Mouse (Mus musculus) midbrain, embryonic 10.5 days (tissue): Measurements from ENCODE around the gene Vmn2r90. TPM values are rescaled to one million over a fixed set of nuclear protein-coding genes. Genes with fewer than 3 reads are reported as not detected.
"Not testable (repeated sequence)": the region's sequence is repeated elsewhere in the genome, so short reads cannot be mapped to it uniquely, and the experiment has no call there.

Source experiments
- DNase-seq: peaks from one replicate; pipeline ENCODE4 v3.0.0-alpha.2; 2017; ENCODE audit warnings: low spot score
- H3K27ac ChIP-seq: fragments of 300-500 bp; sonication (generic); replicated peaks from 2 replicates; pipeline ENCODE4 v1.5.1; 2016; ENCODE audit warnings: mild to moderate bottlenecking
- H3K27me3 ChIP-seq: fragments of 300-500 bp; sonication (generic); 2 replicates; pipeline ENCODE4 v1.6.1; 2016; ENCODE audit warnings: low read depth, mild to moderate bottlenecking; ENCODE audit not compliant: poor library complexity, severe bottlenecking
- H3K36me3 ChIP-seq: fragments of 300-500 bp; sonication (generic); 2 replicates; pipeline ENCODE4 v1.6.1; 2016; ENCODE audit warnings: mild to moderate bottlenecking, moderate library complexity
- H3K4me1 ChIP-seq: fragments of 300-500 bp; sonication (generic); 2 replicates; pipeline ENCODE4 v1.6.1; 2016
- H3K4me3 ChIP-seq: fragments of 300-500 bp; sonication (generic); 2 replicates; pipeline ENCODE4 v1.5.1; 2016; ENCODE audit warnings: mild to moderate bottlenecking, moderate library complexity
- H3K9me3 ChIP-seq: fragments of 300-500 bp; sonication (generic); replicated peaks from 2 replicates; pipeline ENCODE4 v1.6.1; 2016; ENCODE audit warnings: mild to moderate bottlenecking
- WGBS: fragments of 180-500 bp; shearing (Covaris S2); methylation state at CpG from one replicate; pipeline ENCODE4 v1.1.7; 2016; 5-methylcytosine and 5-hydroxymethylcytosine counted together
- polyA plus RNA-seq: library from polyadenylated mRNA; unstranded; fragments of >200 nt; fragmentation: Nextera tagmentation; extraction: Ambion mirVana; gene quantifications from 2 replicates; pipeline ENCODE4 v1.2.1, GENCODE M21; 2016

The Vmn2r90 gene
- polyA plus RNA-seq, result not detected in 2 replicates

- H3K4me3 ChIP-seq, result no peak within 1 kb of the TSS
- DNase-seq, result no peak
- no peaks in the 10 kb centered on the region for H3K4me1 ChIP-seq
- no peaks in the 10 kb centered on the region for H3K27me3 ChIP-seq
- H3K27ac ChIP-seq, result no peak within 1 kb of the TSS
- no peaks in the 10 kb centered on the region for H3K9me3 ChIP-seq
- WGBS, result 81% methylated on average over 1 of the region's 1 CpGs
- no peaks in the 10 kb centered on the region for H3K36me3 ChIP-seq
Measured at GRCm38 (mm10) chr17:17703447-17703846, at the start of gene Vmn2r90. TSS of gene Vmn2r90 (plus strand) at chr17:17703747.

GRCm38 (mm10) chr17:17654997-17655828, 48.3 kb upstream of the Vmn2r90 start:
- peak; percentile 26 for DNase-seq
- whole genome bisulfite sequencing, result 17% methylated on average over 10 of the region's 10 CpGs
- peaks cover 2% of the 10 kb centered on the region; the same call in 1 of the 2 replicates for H3K9me3 ChIP-seq
- H3K27me3 ChIP-seq, result no peaks in the 10 kb centered on the region
- no peaks in the 10 kb centered on the region for H3K36me3 ChIP-seq
- peaks cover 17% of the 10 kb centered on the region for H3K4me1 ChIP-seq
- H3K4me3 ChIP-seq, result peak overlapping the region; percentile 24; the same call in 1 of the 2 replicates
- peak overlapping the region; percentile 55 for H3K27ac ChIP-seq

- no peaks in the 10 kb centered on the region for H3K27me3 ChIP-seq
- peaks cover 17% of the 10 kb centered on the region for H3K4me1 ChIP-seq
- no peak for DNase-seq
- H3K36me3 ChIP-seq, result no peaks in the 10 kb centered on the region
- H3K27ac ChIP-seq, result no peak overlapping the region
- H3K9me3 ChIP-seq, result peaks cover 6% of the 10 kb centered on the region; the same call in 1 of the 2 replicates
- 38% methylated on average over 2 of the region's 2 CpGs for WGBS
- H3K4me3 ChIP-seq, result no peak overlapping the region
Measured at GRCm38 (mm10) chr17:17655829-17656176, 47.7 kb upstream of the Vmn2r90 start.

GRCm38 (mm10) chr17:17678781-17679180, 24.8 kb upstream of the Vmn2r90 start:
- no peaks in the 10 kb centered on the region; the same call in 1 of the 2 replicates for H3K9me3 ChIP-seq
- DNase-seq, result no peak
- H3K36me3 ChIP-seq, result no peaks in the 10 kb centered on the region
- 90% methylated on average over 1 of the region's 1 CpGs for WGBS
- H3K4me3 ChIP-seq, result no peak overlapping the region
- no peaks in the 10 kb centered on the region for H3K27me3 ChIP-seq
- no peak overlapping the region for H3K27ac ChIP-seq
- H3K4me1 ChIP-seq, result no peaks in the 10 kb centered on the region

- Histone ChIP-seq H3K4me1 (no peaks in the 10 kb centered on the region), H3K27me3 (no peaks in the 10 kb centered on the region), H3K27ac (no peak overlapping the region), H3K4me3 (no peak overlapping the region), H3K9me3 (no peaks in the 10 kb centered on the region), H3K36me3 (no peaks in the 10 kb centered on the region)
- WGBS, result 66% methylated on average over 2 of the region's 2 CpGs
- no peak for DNase-seq
Measured at GRCm38 (mm10) chr17:17690659-17691058, 12.9 kb upstream of the Vmn2r90 start.

- 83% methylated on average over 4 of the region's 4 CpGs for WGBS
- not testable (repeated sequence) for H3K9me3 ChIP-seq, H3K4me1 ChIP-seq, H3K27ac ChIP-seq, H3K27me3 ChIP-seq, H3K4me3 ChIP-seq, H3K36me3 ChIP-seq, DNase-seq
Measured at GRCm38 (mm10) chr17:17732396-17732795, 28.8 kb downstream of the Vmn2r90 start.

GRCm38 (mm10) chr17:17738635-17739034, 35.1 kb downstream of the Vmn2r90 start:
- 95% methylated on average over 1 of the region's 1 CpGs for WGBS
- no peak overlapping the region for H3K27ac ChIP-seq
- no peak for DNase-seq

GRCm38 (mm10) chr17:17739300-17739699, 35.8 kb downstream of the Vmn2r90 start:
- not testable (repeated sequence) for H3K4me3 ChIP-seq, H3K27me3 ChIP-seq, H3K36me3 ChIP-seq, DNase-seq, H3K27ac ChIP-seq, H3K4me1 ChIP-seq
- H3K9me3 ChIP-seq, result peaks cover 13% of the 10 kb centered on the region
- 89% methylated on average over 7 of the region's 7 CpGs for WGBS

More at GRCm38 (mm10) chr17:17738635-17739034, 35.1 kb downstream of the Vmn2r90 start:
- Histone ChIP-seq H3K4me3 (no peak overlapping the region), H3K36me3 (no peaks in the 10 kb centered on the region), H3K4me1 (no peaks in the 10 kb centered on the region), H3K9me3 (peaks cover 13% of the 10 kb centered on the region), H3K27me3 (no peaks in the 10 kb centered on the region)

- H3K27me3 ChIP-seq, H3K27ac ChIP-seq, DNase-seq, H3K36me3 ChIP-seq, H3K4me1 ChIP-seq, H3K4me3 ChIP-seq: not testable (repeated sequence)
- H3K9me3 ChIP-seq, result peaks cover 13% of the 10 kb centered on the region
- WGBS, result 83% methylated on average over 5 of the region's 5 CpGs
Measured at GRCm38 (mm10) chr17:17739936-17740335, 36.4 kb downstream of the Vmn2r90 start.

GRCm38 (mm10) chr17:17741516-17741915, 38.0 kb downstream of the Vmn2r90 start:
- H3K4me3 ChIP-seq, H3K4me1 ChIP-seq, H3K27me3 ChIP-seq, H3K27ac ChIP-seq, DNase-seq, H3K36me3 ChIP-seq: not testable (repeated sequence)
- peaks cover 13% of the 10 kb centered on the region for H3K9me3 ChIP-seq

- H3K4me3 ChIP-seq, H3K36me3 ChIP-seq, H3K27me3 ChIP-seq, H3K4me1 ChIP-seq, H3K27ac ChIP-seq, H3K9me3 ChIP-seq: not testable (repeated sequence)
- peak; percentile 42 for DNase-seq
- WGBS, result 11% methylated on average over 4 of the region's 4 CpGs
Measured at GRCm38 (mm10) chr17:17749371-17749770, 45.8 kb downstream of the Vmn2r90 start.

GRCm38 (mm10) chr17:17762614-17763293, 59.2 kb downstream of the Vmn2r90 start:
- H3K4me3 ChIP-seq, result no peak overlapping the region
- 85% methylated on average over 1 of the region's 1 CpGs for WGBS

GRCm38 (mm10) chr17:17764206-17764605, 60.7 kb downstream of the Vmn2r90 start:
- no peak for DNase-seq
- WGBS, result 57% methylated on average over 1 of the region's 1 CpGs

More at GRCm38 (mm10) chr17:17762614-17763293, 59.2 kb downstream of the Vmn2r90 start:
- Histone ChIP-seq H3K4me1 (no peaks in the 10 kb centered on the region), H3K36me3 (no peaks in the 10 kb centered on the region), H3K27ac (no peak overlapping the region), H3K27me3 (no peaks in the 10 kb centered on the region), H3K9me3 (no peaks in the 10 kb centered on the region)
- no peak for DNase-seq

More at GRCm38 (mm10) chr17:17764206-17764605, 60.7 kb downstream of the Vmn2r90 start:
- Histone ChIP-seq H3K27ac (no peak overlapping the region), H3K27me3 (no peaks in the 10 kb centered on the region), H3K36me3 (no peaks in the 10 kb centered on the region), H3K9me3 (no peaks in the 10 kb centered on the region), H3K4me1 (no peaks in the 10 kb centered on the region), H3K4me3 (no peak overlapping the region)
